Mouse (Mus musculus) kidney, adult 2 months (tissue): Measurements from ENCODE around the gene Sult1a1.

Source experiments
- CTCF ChIP-seq: fragments of 200-500 bp; conservative IDR thresholded peaks from 2 replicates; pipeline ENCODE4 v1.5.1; 2011; ENCODE audit warnings: low read depth, mild to moderate bottlenecking, control low read depth, low read length, moderate library complexity, mixed read lengths; ENCODE audit not compliant: insufficient read depth, insufficient read length
- POLR2A ChIP-seq: fragments of 200-500 bp; IDR thresholded peaks from one replicate; pipeline ENCODE4 v1.6.1; 2011; ENCODE audit warnings: low read depth, low read length, control low read depth

DNA sequence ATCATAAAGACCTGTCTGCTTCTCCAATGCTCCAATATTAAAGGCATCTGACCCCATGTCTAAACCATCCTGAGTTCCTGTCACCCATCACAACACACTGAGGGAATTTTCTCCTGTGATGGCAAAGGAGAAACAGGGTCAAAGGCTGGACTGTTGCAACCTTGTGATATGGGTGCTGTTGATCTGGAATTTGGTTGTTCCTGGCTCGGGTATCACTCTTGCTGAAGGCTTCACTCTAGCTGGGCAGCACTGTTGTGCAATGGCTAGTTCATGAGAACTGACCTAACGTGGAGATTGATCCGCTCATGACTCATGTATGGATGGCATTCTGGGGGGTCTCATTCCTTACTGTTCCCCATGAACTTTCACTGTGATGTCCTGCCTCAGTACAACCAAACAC is 12.8 kb upstream of the Sult1a1 start:
- TF ChIP-seq POLR2A (no peak), CTCF (no peak)
